Mouse (Mus musculus) layer of hippocampus, postnatal 10 days (tissue): ENCODE results near the gene Nxnl1. TPM values are rescaled to one million over a fixed set of nuclear protein-coding genes. Genes with fewer than 3 reads are reported as not detected.
"Not testable (repeated sequence)": the region's sequence is repeated elsewhere in the genome, so short reads cannot be mapped to it uniquely, and the experiment has no call there.

Source experiments
- DNase-seq, 2 experiments: peaks; one replicate each; pipeline ENCODE4 v3.0.0; 2021; ENCODE audit warnings: low spot score in 2 of 2
- total RNA-seq, 2 experiments: library from RNA; stranded (reverse); gene quantifications; 2 replicates each; pipeline ENCODE4 v1.2.3; 2021

Nxnl1 gene
- total RNA-seq, 2 experiments from 2014 or later = not detected

DNA sequence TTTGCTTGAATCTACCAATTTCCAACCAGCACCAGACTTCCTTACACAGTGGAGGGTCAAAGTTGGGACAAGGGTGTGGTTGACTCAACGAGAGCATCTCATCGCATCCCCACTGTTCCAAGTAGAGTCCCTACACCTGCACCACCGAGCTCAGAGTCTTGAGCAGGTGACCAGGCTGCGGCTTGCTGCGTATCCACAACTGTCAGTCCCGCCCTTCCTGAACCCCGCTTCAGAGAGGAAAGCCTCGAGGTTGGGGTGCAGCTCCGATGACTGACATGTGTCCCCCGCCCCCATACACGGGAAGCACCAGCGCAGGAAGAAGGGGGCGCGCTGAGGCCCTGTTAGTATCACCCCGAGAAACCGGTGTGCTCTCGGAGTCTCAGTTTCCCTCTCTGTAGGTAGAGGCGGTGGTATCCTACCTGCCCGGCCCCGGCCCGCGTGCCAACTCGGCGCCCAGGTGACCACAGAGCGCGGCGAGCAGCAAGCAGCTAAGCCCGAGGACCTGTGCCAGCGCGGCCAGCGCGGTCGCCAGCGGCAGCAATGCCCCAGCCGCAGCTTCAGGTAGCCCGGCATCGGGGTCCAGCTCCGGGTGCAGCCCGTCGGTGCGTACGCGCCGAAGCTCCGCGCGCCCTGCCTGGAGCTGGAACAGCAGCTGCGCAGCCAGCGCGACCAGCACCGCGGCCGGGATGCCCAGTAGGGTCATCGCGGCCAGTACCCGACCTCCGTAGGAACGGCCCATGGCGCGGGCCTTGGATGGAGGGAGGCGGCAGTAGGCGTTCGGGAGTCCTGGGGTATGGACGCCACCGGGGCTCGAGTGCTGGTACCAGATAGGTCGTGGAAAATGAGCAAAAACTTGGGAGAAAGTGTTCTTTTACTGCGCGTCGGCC, 8.1 kb downstream of the Nxnl1 start, which contains the start of gene Tmem221:
Tmem221 (minus strand) TSS at position 801 of the 887 bp plus-strand sequence.
- no peak for DNase-seq

DNA sequence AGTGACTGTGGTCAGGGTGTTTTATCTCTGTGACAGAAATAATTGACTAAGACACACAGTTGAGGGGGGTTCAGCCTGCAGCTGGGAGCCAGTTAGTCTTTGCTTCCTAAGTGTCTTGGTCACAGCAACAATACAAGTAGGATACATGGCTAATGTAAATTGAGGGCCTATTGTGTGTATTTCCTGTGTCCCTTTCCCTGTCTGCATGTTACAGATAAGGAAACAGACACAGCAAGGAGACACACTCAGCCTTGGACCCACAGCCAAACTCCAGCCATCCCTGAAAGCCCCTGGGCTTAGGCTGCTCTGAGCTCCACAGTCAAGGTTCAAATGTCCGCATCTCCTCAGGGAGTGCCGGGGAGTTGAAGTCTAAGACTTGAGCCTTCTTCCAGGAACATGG, 11.8 kb downstream of the Nxnl1 start:
- no peak for DNase-seq

DNA sequence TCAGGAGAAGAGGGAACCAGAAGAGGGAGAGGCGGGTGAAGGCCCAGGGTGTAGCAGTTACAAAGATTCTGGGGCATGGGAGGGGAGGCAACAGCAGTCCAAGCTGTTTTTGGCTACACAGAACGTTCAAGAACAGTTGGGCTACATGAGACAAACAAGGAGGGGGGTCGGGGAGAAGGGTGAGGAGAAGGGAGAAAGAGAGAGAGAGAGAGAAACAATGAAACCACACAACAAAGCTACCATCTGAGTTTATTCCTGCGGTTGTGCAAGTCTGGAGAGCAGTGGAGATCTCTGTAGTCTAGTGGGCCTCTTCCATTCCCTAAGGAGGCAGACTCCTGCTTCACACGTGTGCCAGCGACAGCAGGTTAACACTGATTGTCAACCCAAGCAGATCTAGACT, 12.4 kb downstream of the Nxnl1 start:
- DNase-seq = no peak

DNA sequence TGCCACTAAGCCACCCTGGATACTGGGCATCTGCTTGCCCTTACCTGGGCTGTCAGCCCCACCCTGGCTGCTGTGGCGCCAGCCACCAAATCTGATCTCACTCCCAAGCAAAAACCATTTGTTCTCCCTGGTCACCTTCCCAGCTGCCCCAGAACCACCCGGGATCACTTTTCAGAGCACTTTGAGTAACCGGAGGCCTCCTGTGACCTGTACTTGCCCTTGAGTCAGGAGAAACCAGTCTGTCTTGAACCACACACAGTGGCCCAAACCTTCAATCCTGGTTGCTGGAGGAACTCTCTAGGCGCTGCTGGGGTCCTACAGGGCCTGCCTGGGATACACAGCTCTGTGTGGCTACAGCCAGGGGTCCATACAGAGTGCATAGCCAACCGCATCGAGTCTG, 13.6 kb downstream of the Nxnl1 start:
- no peak for DNase-seq

DNA sequence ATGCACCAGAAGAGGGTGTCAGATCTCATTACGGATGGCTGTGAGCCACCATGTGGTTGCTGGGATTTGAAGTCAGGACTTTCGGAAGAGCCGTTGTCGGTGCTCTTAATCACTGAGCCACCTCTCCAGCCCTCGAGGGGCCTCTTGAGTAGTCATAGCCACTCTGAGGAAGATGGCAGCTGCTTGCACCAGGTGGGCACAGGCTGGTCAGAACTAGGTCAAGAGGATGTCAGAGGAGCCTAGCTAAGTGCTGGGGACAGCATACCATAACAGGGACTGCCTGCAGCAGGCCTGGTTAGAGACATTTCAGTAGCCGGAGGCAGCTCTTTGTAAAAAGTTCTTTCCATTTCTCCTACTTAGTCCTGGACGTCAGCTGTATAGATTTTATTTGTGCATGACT, 15.6 kb downstream of the Nxnl1 start:
- no peak for DNase-seq

DNA sequence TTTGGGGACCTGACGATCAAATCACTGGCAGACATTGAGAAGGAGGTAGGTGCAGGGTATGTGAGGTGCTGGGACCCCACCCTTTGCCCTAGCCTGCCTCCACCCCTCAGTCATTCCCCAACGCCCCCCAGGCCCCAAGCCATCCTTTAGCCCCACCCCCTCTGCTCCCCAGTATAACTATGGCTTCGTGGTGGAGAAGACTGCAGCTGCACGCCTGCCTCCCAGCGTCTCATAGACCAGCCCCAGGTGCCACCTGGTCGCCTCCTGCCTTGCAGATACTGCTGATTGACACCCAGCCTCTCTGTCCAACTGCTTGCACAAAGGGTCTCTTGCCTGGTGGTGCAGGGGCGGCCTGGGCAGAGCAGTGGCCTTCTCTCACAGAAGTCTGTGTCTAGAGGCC, 18.8 kb downstream of the Nxnl1 start:
- DNase-seq = no peak

DNA sequence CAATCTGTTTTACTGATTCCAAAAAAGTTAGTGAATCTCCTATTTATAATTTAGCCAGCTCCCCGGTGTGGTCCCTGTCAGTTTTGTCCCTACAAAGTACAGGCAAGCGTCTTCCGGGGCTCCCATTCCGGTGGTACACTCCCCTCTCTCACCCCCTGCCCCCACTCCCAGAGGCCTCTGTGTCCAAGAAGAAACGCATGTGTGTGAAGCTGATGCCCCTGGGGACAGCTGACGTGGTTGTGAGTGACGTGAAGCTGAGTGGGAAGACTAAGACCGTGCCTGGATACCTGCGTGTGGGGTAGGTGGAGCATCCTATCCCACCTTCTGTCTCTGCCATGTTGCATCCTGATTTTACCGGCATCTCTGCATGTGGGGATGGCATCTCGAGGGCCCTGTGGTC, 21.3 kb downstream of the Nxnl1 start:
- no peak for DNase-seq

DNA sequence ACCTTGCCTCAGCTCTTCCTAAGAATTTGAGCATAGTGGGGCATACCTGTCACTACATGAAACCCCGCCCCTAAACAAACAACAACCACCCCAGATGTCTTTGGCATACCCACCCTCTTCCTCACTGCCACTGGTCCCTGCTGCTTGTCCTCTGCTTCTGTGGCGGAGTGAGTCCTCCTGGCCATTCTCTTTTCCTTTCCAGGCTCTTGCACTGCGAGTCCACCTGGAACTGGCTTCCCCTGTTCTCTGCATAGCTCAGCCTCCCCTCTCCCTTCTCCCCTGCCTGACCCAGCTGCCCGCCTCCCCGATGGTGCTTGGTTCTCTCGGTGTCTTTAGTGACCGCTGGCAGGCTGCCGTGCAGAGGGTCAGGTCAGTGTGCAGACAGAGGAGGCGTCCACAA, 22.6 kb downstream of the Nxnl1 start:
- DNase-seq = no peak

DNA sequence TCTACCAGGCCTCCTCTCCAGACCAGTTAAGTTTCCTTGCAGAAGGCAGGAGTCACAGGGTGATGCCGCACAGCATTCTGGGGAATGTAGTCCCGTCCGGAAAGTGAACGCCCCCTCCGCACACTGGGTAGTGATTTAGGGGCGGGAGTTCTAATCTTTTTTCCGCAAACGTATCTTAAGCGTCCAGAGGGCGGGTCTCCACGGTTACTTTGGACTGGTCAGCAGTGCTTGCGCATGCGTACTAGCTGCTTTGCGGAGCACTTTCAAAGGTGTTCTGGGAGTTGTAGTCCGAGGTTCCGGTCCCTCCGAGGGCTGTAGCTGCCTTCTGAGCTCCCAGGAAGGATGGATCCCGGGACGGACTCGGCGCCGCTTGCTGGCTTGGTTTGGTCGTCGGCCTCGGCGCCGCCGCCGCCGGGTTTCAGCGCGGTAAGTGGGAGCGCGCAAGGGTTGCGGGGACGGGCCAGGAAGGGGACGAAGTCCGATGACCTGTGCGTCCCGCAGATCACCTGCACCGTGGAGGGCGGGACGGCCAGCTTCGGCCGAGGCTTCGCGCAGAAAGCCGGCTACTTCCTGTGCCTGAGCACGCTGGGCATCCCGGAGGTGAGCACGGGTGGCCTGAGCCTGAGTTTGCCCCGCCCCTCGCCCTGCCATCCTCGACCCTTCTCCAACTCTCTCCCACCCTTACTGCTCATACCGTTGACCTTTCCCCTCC, 23.6 kb downstream of the Nxnl1 start, which contains the start of gene Mvb12a:
Mvb12a (plus strand) TSS at position 291 of the 712 bp plus-strand sequence.
- peak; percentile 93 to 94 for DNase-seq

DNA sequence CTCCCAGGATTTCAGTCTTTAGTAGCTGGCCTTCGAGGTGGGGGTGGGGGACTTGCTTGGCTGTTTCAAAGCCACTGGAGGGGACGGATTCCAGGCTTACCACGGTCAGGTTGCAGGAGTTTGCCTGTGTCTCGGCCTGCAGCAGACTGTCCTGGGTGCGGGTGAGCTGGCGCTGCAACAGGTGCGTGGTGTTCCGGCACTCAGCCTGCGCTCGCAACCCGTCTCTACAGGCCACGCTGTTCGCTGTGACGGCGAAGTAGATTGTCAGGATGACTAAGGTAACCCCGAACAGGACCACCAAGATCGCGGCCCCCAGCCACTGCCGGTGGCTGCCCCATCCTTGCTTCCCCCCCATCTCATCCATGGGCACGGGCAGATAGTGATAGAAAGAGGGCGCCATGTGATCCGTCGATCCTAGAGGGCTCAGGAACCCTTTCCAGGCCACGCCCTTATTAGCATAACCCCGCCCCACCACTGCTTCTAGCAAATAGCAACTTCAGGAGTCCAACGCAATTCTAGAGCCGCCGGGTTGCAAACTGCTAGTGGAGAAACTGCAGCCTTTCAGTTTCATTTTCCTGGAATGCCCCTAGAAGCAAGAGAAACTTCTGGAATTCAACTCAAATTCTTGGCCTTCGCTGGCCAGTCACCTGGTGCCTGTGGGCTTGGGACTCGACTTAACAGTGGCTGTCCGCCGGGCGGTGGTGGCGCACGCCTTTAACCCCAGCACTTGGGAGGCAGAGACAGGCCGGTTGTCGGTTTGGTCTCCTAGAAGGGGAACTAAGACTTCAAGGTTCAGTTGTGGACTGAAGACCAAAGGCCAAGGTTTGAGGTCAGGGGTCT, 29.2 kb downstream of the Nxnl1 start, which contains the start of gene Bst2:
Bst2 (minus strand) TSS at position 429 of the 840 bp plus-strand sequence.
- DNase-seq = peak; percentile 41 to 49

DNA sequence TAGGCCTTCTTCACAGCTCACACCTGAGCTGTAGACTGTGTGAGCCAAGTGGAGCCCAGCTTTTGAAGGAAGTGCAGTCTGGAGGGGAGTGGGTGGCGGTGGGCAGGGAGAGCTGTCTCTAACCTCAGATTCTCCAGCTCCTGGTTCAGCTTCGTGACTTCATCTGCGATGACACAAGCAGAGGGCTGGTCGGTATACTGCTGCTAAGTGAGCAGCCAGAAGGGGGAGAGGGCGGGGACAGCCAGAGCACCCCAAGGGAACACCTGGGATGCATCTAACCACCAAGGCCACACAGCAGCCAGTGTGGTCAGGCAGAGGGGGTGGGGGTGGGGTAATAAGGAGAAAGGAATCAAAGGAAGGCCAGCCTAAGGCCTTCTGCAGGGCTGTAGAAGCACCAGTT, 30.7 kb downstream of the Nxnl1 start:
- DNase-seq = no peak

DNA sequence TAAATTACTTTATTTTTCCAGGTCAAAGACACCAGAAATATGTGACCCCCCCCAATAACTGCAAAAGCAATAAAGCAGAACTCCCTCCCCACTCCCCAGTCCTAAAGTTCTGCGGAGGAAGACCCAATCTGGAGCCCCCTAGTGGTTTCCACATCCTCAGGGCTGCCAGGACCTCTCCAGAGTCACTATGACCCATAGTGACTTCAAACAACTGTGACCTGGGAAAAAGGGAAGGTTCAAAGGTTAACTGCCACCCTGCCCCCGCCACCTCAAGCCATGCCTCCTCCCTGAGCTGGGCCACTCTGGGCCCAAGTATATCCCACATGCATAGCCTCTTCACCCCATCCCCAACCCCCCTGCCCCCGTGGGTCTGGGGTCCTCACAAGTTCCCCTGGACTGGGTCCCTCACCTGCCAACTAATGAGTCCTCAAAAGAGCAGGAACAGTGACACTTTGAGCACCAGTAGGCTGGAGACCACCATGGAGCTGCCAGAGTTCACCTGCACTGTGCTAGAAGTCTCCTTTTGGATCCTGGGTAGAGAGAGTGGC, 32.1 kb downstream of the Nxnl1 start:
- DNase-seq = no peak

DNA sequence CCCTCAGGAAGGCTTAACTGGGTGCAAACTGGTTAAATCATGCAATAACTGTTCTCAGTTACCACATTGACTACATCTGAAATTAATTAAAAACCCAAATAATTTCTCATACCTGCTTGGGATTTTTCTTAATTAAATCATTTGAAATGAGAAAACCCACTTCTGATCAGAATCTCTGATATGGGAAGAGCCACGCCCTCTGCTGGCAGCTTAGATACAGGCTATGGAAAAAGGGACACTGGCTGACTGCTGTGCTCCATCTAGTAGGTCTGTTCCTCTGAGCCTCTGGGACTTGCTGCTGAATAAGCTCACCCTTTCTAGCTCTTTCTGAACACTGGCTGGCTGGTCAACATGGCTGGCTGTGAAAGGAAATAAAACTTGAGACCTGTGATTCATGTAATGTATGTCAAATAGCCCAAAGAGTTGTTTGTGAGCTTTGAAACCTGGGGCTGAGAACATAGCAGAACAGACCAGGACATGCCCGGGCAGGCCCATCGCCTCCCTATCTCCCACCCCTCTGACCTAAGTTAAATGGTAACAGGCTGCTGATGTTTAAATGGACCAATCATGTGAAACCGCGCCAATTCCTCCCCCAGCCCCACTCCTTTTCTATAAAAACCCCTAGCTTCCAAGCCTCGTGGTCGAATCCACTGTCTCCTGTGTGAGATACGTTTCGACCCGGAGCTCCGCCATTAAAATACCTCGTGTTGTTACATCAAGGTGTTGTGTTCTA, 35.5 kb downstream of the Nxnl1 start:
- DNase-seq = not testable (repeated sequence)

DNA sequence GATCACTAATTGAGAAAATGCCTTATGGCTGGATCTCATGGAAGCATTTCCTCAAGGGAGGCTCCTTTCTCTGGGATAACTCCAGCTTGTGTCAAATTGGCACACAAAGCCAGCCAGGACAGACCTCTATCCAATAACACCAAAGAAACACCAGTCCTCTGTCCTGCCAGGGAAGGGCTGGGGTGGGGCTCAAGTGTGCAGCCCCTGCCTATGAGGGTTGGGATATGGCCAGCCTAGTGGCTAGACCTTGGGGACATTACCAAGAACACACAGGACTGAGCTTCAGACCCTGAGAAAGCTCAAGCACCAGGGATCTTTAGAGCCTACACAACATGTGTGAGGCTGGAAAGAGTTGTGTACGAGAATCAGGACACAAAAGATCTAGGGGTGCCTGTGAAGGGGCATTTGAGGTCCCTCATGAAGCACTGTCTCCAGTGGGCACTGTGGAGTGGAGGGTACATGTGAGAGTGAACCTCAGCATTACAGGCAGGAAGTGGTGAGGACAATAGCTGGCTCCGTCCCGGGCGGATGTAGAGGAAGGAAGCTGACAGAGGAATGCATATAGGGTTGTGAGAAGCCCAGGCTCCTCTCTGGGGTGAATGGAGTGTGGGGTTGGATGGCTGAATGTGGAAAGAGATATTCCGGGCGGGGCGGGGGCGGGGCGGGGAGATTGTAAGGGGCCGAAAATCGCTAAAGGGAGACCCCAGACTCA, 37.9 kb downstream of the Nxnl1 start:
- DNase-seq = no peak

DNA sequence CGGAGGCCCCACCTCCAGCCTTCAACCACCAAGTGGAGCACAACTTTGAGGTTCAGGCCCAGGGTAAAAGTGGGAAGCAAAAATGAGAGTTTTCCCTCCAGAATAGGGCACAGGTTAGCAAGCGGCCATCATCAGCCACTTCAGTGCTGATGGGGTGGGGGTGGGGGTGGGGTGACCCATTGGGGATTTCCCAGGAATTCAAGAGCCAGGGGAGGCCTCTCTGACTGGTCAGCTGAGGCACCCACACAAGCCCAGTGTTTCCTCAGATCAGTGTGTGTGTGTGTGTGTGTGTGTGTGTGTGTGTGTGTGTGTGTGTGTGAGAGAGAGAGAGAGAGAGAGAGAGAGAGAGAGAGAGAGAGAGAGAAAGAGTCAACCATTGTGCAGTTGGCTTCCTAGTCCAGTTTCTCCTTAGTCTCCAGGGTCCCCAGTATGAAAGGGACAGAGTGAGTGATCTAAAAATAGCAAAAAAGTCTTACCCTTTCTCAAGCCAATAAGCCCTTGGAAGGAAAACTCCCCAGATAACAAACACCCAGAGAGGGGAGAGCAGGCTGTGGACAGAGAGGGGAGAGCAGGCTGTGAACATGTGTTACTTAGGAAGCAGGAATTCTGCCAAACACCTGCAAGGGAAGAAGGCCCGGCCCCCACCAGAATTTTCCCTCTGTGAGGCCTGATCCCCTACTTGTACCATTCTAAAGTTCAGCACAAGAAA, 39.1 kb downstream of the Nxnl1 start:
- DNase-seq = no peak

DNA sequence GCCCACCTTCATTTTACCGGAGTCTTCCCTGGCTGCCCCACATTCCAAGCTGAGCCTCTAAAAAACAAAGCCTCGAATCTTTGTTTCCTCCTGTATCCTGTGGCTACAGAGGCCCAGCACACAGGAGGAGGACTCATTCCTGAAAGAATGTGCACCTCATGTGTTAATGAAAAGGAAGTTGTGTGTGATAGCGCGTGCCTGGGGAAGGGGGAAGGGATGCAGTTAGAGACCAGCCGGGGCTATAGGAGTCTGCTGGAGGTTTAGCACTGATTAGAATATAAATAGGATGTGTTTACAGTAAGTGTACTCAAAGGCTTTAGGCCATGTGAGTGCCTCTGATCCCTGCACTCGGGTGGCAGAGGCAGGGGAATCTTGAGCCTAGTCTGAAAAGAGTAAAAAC, 40.1 kb downstream of the Nxnl1 start:
- no peak for DNase-seq

DNA sequence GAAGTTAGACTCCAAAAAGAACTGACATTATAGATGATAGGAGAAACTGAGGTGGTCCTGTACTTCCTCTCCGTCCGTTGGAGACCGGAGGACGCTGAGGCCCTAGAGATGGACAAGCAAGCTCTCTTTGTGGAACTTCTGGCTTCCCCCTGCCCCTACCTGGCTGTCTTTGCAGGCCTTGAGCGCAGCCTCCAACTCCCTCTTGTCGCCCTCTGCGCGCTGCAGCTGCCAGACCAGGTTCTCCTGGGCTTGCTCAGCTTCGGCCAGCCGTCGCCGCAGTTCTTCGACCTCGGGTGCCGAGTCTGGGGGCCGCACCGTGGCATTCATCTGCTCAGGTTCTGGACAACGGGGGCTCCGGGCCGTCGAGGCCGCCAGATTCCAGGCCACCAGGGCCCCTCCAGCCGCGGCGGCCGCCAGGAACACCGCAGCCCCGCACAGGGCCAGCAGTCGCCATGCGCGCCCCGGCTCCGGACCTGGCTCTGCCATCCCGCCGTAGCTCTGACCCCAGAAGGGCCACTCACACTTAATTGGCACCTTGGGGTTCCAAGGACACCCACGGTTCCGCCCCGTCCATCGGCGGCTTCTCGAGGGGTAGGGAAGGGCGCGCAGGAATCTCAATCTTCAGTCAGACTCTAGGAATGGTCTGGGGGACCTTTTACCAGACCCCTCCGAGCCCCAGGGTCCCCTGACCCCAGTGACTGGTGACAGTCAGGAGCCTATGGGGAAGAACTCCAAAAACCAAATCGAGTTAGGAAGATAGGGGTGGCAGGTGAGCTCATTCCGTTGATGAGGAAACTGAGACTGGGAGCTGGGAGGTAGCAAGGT, 41.0 kb downstream of the Nxnl1 start, which contains the start of gene Ccdc194:
Ccdc194 (minus strand) TSS at position 486 of the 825 bp plus-strand sequence.
- no peak for DNase-seq

DNA sequence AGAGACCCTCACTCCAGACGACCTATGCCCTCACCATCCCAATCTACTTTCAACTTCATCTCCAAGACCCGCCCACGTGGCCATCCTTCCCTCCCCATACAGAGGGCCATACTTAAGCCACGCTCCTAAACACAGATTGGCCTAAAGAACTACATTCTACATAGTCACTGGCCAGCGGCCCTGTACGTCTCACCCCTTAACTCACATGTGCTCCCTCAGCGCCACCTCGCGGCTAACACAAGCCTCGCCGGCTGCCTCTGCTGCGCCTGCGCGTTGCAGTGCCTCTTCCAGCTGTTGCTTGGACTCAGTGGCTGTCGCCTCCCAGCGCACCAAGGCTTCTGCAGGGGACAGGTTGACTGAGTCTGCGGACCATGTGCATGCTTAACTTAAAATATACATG, 44.8 kb downstream of the Nxnl1 start:
- peak; percentile 95 to 96 for DNase-seq
